Mouse (Mus musculus) intestine, embryonic 14.5 days (tissue): Measurements from ENCODE around the gene Plekhg3. TPM values are rescaled to one million over a fixed set of nuclear protein-coding genes. Genes with fewer than 3 reads are reported as not detected.

Experiments used
- ATAC-seq: fragments of 200-750 bp; cut with Nextera tagmentation; replicated peaks from 2 replicates; pipeline ENCODE4 v1.8.0; 2017; ENCODE audit warnings: low read depth, moderate number of reproducible peaks, moderate TSS enrichment, moderate library complexity; ENCODE audit not compliant: low FRiP score, low TSS enrichment
- DNase-seq: peaks from one replicate; pipeline ENCODE4 v3.0.0-alpha.2; 2018; ENCODE audit warnings: low spot score
- H3K27ac ChIP-seq: fragments of 300-500 bp; sonication (generic); 2 replicates; pipeline ENCODE4 v1.5.1; 2014; ENCODE audit warnings: low read depth, mild to moderate bottlenecking, control low read depth
- H3K27me3 ChIP-seq: fragments of 300-500 bp; sonication (generic); replicated peaks from 2 replicates; pipeline ENCODE4 v1.6.1; 2014; ENCODE audit warnings: low read length, control low read depth; ENCODE audit not compliant: control insufficient read depth, insufficient read depth
- H3K36me3 ChIP-seq: fragments of 300-500 bp; sonication (generic); 2 replicates; pipeline ENCODE4 v1.6.1; 2014; ENCODE audit warnings: low read length, control low read depth; ENCODE audit not compliant: control insufficient read depth, insufficient read depth
- H3K4me1 ChIP-seq: fragments of 300-500 bp; sonication (generic); replicated peaks from 2 replicates; pipeline ENCODE4 v1.6.1; 2014; ENCODE audit warnings: low read length, control low read depth, mixed read lengths; ENCODE audit not compliant: control insufficient read depth, insufficient read depth
- H3K4me2 ChIP-seq: fragments of 300-500 bp; sonication (generic); 2 replicates; pipeline ENCODE4 v1.6.1; 2014; ENCODE audit warnings: low read length
- H3K4me3 ChIP-seq: fragments of 300-500 bp; sonication (generic); 2 replicates; pipeline ENCODE4 v1.5.1; 2014; ENCODE audit warnings: low read depth, low read length, control low read depth, mixed read lengths
- H3K9ac ChIP-seq: fragments of 300-500 bp; sonication (generic); 2 replicates; pipeline ENCODE4 v1.6.1; 2014; ENCODE audit warnings: mild to moderate bottlenecking, low read length
- H3K9me3 ChIP-seq: fragments of 300-500 bp; sonication (generic); 2 replicates; pipeline ENCODE4 v1.6.1; 2016; ENCODE audit warnings: low read length, control low read depth; ENCODE audit not compliant: control insufficient read depth
- WGBS: fragments of 180-500 bp; shearing (Covaris S2); extraction: QIAGEN DNeasy Blood & Tissue Kit; methylation state at CpG from one replicate; pipeline ENCODE4 v1.1.7; 2014; 5-methylcytosine and 5-hydroxymethylcytosine counted together
- polyA plus RNA-seq: library from polyadenylated mRNA; unstranded; fragments of >200 nt; fragmentation: Nextera tagmentation; extraction: Ambion mirVana; gene quantifications from 2 replicates; pipeline ENCODE4 v1.2.1, GENCODE M21; 2014

Gene Plekhg3
- polyA plus RNA-seq, 1 experiment from 2014 or later, result 9.5 TPM

- ATAC-seq (peak; percentile 59), DNase-seq (peak; percentile 75)
- Histone ChIP-seq H3K27me3 (no peaks in the 10 kb centered on the region), H3K4me3 (no peak overlapping the region), H3K27ac (peak overlapping the region; percentile 59; the same call in 1 of the 2 replicates), H3K36me3 (no peaks in the 10 kb centered on the region), H3K4me1 (peaks cover 46% of the 10 kb centered on the region), H3K9ac (no peak overlapping the region), H3K9me3 (no peaks in the 10 kb centered on the region), H3K4me2 (no peak overlapping the region; the same call in 1 of the 2 replicates)
- 20% methylated on average over 8 of the region's 8 CpGs for WGBS
Observed at GRCm38 (mm10) chr12:76552321-76552720, 21.6 kb downstream of the Plekhg3 start.

DNA sequence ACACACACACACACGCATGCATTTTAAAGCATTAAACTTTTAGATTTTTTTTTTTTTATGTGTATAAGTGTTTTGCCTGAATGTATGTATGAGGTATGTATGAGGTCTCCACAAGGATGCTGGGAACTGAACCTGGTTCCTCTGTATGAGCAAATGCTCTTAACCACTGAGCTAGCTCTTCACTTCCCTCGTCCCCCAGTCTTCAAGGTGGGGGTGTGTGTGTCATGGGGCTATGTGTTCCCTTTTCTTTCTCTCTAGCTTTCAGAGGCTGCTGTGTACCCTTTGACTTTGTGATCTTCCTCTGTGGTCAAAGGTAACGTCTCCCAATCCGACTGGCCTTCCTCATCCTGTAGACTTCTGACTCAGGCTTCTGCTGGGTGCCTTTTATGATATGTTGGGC lies 22.3 kb downstream of the Plekhg3 start:
- no peak overlapping the region for H3K4me3 ChIP-seq
- no peaks in the 10 kb centered on the region for H3K9me3 ChIP-seq
- DNase-seq (no peak), ATAC-seq (no peak)
- peaks cover 41% of the 10 kb centered on the region for H3K4me1 ChIP-seq
- no peak overlapping the region for H3K9ac ChIP-seq
- H3K4me2 ChIP-seq, result no peak overlapping the region
- H3K27ac ChIP-seq, result no peak overlapping the region
- no peaks in the 10 kb centered on the region for H3K36me3 ChIP-seq
- H3K27me3 ChIP-seq, result no peaks in the 10 kb centered on the region
- 75% methylated on average over 4 of the region's 4 CpGs for WGBS

- no peak overlapping the region for H3K9ac ChIP-seq
- H3K4me2 ChIP-seq, result no peak overlapping the region
- no peaks in the 10 kb centered on the region for H3K9me3 ChIP-seq
- WGBS, result 71% methylated on average over 7 of the region's 7 CpGs
- DNase-seq, result no peak
- no peak for ATAC-seq
- no peaks in the 10 kb centered on the region for H3K36me3 ChIP-seq
- H3K27me3 ChIP-seq, result no peaks in the 10 kb centered on the region
- no peak overlapping the region for H3K4me3 ChIP-seq
- H3K4me1 ChIP-seq, result peaks cover 37% of the 10 kb centered on the region
- H3K27ac ChIP-seq, result no peak overlapping the region
Observed at GRCm38 (mm10) chr12:76553917-76554316, 23.2 kb downstream of the Plekhg3 start.

DNA sequence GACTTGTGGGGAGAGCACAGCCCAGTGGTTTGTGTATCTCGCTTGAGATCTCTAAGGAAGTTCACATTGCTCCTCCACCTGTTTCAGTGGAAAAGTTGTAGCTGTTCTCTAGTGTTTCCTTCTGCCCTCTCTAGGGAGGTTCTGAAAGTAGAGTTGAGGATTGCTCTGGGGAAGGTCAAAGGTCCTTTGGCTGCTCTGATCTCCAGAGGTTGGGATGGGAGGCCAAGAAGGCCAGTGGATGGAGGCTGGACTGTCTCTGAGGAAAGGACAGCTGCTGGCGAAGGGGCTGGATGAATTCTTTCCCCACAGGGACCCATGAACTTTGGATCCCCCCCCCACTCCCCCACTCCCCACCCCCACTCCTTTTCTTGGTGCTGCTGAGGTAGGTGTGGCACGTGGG lies 23.7 kb downstream of the Plekhg3 start:
- WGBS, result 73% methylated on average over 3 of the region's 3 CpGs

DNA sequence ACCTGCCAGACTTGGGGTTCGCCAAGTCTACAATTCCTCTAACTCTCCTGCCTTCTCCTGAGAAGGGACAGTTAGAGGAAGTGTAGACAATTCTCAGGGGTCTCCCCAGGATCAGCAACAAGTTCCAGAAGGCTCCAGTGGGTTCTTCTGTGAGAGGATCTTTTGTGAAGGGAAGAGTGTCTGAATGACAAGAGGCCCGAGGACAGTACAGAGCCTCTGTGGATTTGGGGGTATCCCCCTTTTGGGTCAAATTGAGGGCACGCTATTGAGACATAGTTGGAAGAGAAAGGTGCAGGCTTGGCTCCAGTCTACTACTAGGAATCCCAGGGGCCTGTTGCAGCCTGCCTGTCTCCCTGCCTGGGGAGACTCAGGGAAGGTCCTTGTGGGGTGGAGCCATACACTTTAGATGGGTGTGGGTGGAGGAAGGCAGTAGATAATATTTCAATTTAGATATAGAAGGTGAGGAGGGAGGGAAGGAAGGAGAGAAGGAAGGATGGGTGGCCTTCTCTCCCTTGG lies 24.2 kb downstream of the Plekhg3 start:
- H3K9me3 ChIP-seq, result no peaks in the 10 kb centered on the region
- H3K4me2 ChIP-seq, result no peak overlapping the region
- no peaks in the 10 kb centered on the region for H3K27me3 ChIP-seq
- no peak overlapping the region for H3K9ac ChIP-seq
- no peak overlapping the region for H3K4me3 ChIP-seq
- ATAC-seq (no peak), DNase-seq (no peak)
- 81% methylated on average over 3 of the region's 3 CpGs for WGBS
- H3K27ac ChIP-seq, result no peak overlapping the region
- H3K4me1 ChIP-seq, result peaks cover 37% of the 10 kb centered on the region
- no peaks in the 10 kb centered on the region for H3K36me3 ChIP-seq

More for the DNA sequence above, 23.7 kb downstream of the Plekhg3 start:
- Histone ChIP-seq H3K4me1 (peaks cover 37% of the 10 kb centered on the region), H3K9ac (no peak overlapping the region), H3K4me2 (no peak overlapping the region), H3K4me3 (no peak overlapping the region), H3K27ac (no peak overlapping the region), H3K27me3 (no peaks in the 10 kb centered on the region), H3K36me3 (no peaks in the 10 kb centered on the region), H3K9me3 (no peaks in the 10 kb centered on the region)
- no peak for ATAC-seq
- no peak for DNase-seq

DNA sequence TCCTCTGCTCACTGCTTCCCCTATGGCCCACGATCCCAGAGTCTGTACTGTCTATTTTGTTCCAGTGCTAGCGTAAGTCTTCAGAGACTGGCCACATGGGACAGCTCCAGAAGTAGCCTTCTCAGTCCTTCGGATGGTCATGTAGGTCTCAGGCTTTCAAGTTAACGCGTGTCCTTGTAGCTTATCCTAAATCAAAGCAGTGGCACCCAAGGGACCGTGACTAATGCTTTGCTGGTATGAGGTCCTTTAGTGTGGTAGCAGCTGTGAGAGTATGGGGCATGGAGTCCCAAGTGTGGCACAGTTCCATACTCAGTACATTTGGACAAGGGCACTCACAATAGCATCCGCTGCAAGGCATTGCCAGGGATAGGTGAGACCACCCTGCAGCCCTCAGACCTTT lies 25.5 kb downstream of the Plekhg3 start:
- ATAC-seq (no peak), DNase-seq (no peak)
- H3K9me3 ChIP-seq, result no peaks in the 10 kb centered on the region
- WGBS, result 83% methylated on average over 7 of the region's 7 CpGs
- H3K9ac ChIP-seq, result no peak overlapping the region
- H3K36me3 ChIP-seq, result peaks cover 12% of the 10 kb centered on the region; the same call in 1 of the 2 replicates
- H3K4me2 ChIP-seq, result no peak overlapping the region
- no peak overlapping the region for H3K27ac ChIP-seq
- H3K27me3 ChIP-seq, result no peaks in the 10 kb centered on the region
- H3K4me3 ChIP-seq, result no peak overlapping the region
- H3K4me1 ChIP-seq, result peaks cover 37% of the 10 kb centered on the region

DNA sequence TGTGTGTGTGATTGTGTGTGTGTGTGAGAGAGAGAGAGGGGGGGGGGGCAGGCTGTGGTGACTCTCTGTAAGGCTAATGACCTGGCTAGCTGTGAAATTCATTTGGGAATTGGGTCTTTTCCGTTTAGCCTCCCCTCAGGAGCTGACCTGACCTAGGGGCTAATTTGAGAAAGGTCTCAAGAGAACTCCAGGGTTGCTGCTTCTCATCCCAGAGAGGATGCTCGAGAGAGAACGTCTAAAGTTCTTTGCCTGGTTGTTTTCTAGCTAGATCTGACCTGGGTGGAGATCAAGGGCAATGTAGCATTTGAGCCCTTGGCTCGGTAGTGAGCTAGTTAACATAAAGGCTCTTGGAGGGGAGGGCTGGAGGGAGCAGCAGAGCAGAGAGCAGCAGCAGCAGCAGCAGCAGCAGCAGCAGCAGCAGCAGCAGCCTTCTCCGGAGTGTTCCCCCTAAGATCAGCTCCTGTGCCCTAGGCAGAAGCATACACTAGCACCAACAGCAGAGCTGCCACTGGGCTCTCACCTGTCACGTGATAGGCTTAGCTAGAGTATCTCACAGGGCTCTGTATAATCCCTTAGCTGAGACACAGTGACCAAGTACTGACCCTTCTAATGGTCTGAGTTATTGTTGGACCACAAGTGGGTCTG lies 26.2 kb downstream of the Plekhg3 start:
- no peaks in the 10 kb centered on the region for H3K9me3 ChIP-seq
- H3K27ac ChIP-seq, result no peak overlapping the region
- no peak overlapping the region for H3K4me3 ChIP-seq
- no peaks in the 10 kb centered on the region for H3K27me3 ChIP-seq
- WGBS, result 21% methylated on average over 6 of the region's 6 CpGs
- ATAC-seq (no peak), DNase-seq (no peak)
- peaks cover 36% of the 10 kb centered on the region for H3K4me1 ChIP-seq
- H3K36me3 ChIP-seq, result peaks cover 17% of the 10 kb centered on the region; the same call in 1 of the 2 replicates
- no peak overlapping the region for H3K4me2 ChIP-seq
- no peak overlapping the region for H3K9ac ChIP-seq

- WGBS, result 58% methylated on average over 5 of the region's 5 CpGs
Observed at GRCm38 (mm10) chr12:76558206-76558605, 27.5 kb downstream of the Plekhg3 start.

GRCm38 (mm10) chr12:76562196-76562595 lies 31.5 kb downstream of the Plekhg3 start:
- no peaks in the 10 kb centered on the region for H3K27me3 ChIP-seq
- H3K9ac ChIP-seq, result no peak overlapping the region
- peaks cover under 1% of the 10 kb centered on the region for H3K4me1 ChIP-seq
- H3K27ac ChIP-seq, result no peak overlapping the region
- H3K4me3 ChIP-seq, result no peak overlapping the region
- H3K36me3 ChIP-seq, result peaks cover 55% of the 10 kb centered on the region
- no peak overlapping the region for H3K4me2 ChIP-seq
- no peak for DNase-seq
- no peaks in the 10 kb centered on the region for H3K9me3 ChIP-seq
- ATAC-seq, result no peak
- 89% methylated on average over 4 of the region's 4 CpGs for WGBS

More at GRCm38 (mm10) chr12:76558206-76558605, 27.5 kb downstream of the Plekhg3 start:
- Histone ChIP-seq H3K36me3 (peaks cover 25% of the 10 kb centered on the region), H3K27me3 (no peaks in the 10 kb centered on the region), H3K9ac (no peak overlapping the region), H3K9me3 (no peaks in the 10 kb centered on the region), H3K4me2 (no peak overlapping the region), H3K4me3 (no peak overlapping the region), H3K27ac (no peak overlapping the region), H3K4me1 (peaks cover 27% of the 10 kb centered on the region)
- peak; percentile 77 for ATAC-seq
- DNase-seq, result no peak
